Mouse (Mus musculus) adrenal gland, postnatal 36 days (tissue): ENCODE results near the gene Fcgr3. TPM values are rescaled to one million over a fixed set of nuclear protein-coding genes. Genes with fewer than 3 reads are reported as not detected.

Experiments
- DNase-seq, 2 experiments: peaks; one replicate each; pipeline ENCODE4 v3.0.0; 2021; ENCODE audit warnings: mixed read lengths in 1 of 2
- microRNA-seq: library from miRNA; unstranded; fragments of <30 nt; microRNA quantifications from one replicate; pipeline ENCODE4 v1.2.0, GENCODE M21; 2021
- total RNA-seq, 2 experiments: library from RNA; stranded (reverse); gene quantifications; 2 replicates each; pipeline ENCODE4 v1.2.3; 2021

The Fcgr3 gene
- total RNA-seq, 2 experiments from 2014 or later: 10.9 to 19.5 TPM

GRCm38 (mm10) chr1:171016676-171017356 is 47.9 kb downstream of the Fcgr3 start:
- DNase-seq: peak in 1 of 2 experiments; percentile 7

- DNase-seq: no peak
Observed at GRCm38 (mm10) chr1:171011733-171012132, 53.0 kb downstream of the Fcgr3 start.

- no peak for DNase-seq
Observed at GRCm38 (mm10) chr1:171006905-171007304, 57.8 kb downstream of the Fcgr3 start.

- no peak for DNase-seq
Observed at GRCm38 (mm10) chr1:171006335-171006734, 58.4 kb downstream of the Fcgr3 start.

GRCm38 (mm10) chr1:171005586-171005985 is 59.1 kb downstream of the Fcgr3 start:
- DNase-seq: no peak

DNA sequence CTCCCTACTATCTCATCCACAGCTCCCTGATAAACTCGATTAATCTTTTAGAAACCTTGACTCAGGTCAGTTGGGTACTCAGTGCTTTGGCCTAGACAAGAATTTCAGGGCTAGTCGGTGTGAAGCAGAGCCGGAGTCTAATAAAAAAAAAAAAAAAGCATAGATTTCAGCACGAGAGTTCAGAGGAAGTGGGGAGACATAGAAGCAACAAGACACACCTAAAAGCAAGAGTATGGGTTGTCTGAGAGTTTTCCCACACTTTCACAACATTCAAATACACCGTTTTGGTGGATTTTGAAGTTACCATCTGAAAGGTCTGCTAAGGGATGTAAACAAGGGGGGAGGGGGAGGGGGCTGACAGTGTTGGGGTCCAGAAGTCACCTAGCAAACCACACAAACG is 59.7 kb downstream of the Fcgr3 start:
- DNase-seq: no peak

Small RNA genes within 50 kb of the gene (microRNA-seq; reads per million reads assigned to microRNA genes)
- not detected for gene Gm27552
- gene Gm27844: not detected
- gene Mir6546: 1.5 reads per million

Other genes starting within 250 kb of the Fcgr3 start
- 10 to 100 TPM; 34.5 to 40.6 TPM for gene Atf6, start 197.2 kb downstream of the Fcgr3 start, total RNA-seq
- under 1 TPM; 0.53 to 0.95 TPM for gene Gm26620, start 179.9 kb downstream of the Fcgr3 start, total RNA-seq
- gene Dusp12, start 179.4 kb downstream of the Fcgr3 start, total RNA-seq: 10 to 100 TPM; 18.9 to 19.8 TPM
- not detected for gene Fcrlb, start 152.0 kb downstream of the Fcgr3 start, total RNA-seq
- gene Fcrla, start 137.4 kb downstream of the Fcgr3 start, total RNA-seq: under 1 TPM in 1 of 2 experiments, not detected in 1; 0.36 TPM
- gene Fcgr2b, start 88.4 kb downstream of the Fcgr3 start, total RNA-seq: 1 to 10 TPM; 3.3 to 8.5 TPM
- gene Fcgr4, start 46.0 kb downstream of the Fcgr3 start, total RNA-seq: 1 to 10 TPM; 2.6 to 7.6 TPM
- 1 to 10 TPM; 1.9 to 2.6 TPM for gene Cfap126, start 49.0 kb upstream of the Fcgr3 start, total RNA-seq
- gene Sdhc, start 85.7 kb upstream of the Fcgr3 start, total RNA-seq: 100 to 1,000 TPM; 438 to 454 TPM
- 1 to 10 TPM; 1.5 to 1.6 TPM for gene Mpz, start 85.8 kb upstream of the Fcgr3 start, total RNA-seq
- 10 to 100 TPM; 42.0 to 53.6 TPM for gene Pcp4l1, start 131.3 kb upstream of the Fcgr3 start, total RNA-seq
- under 1 TPM in 1 of 2 experiments, not detected in 1; 0.13 TPM for gene Nr1i3, start 149.0 kb upstream of the Fcgr3 start, total RNA-seq
- gene Tomm40l, start 157.6 kb upstream of the Fcgr3 start, total RNA-seq: 10 to 100 TPM; 51.4 to 65.3 TPM
- 1 to 10 TPM; 2.2 to 6.4 TPM for gene Apoa2, start 160.1 kb upstream of the Fcgr3 start, total RNA-seq
- 10 to 100 TPM; 15.2 to 20.4 TPM for gene Fcer1g, start 169.4 kb upstream of the Fcgr3 start, total RNA-seq
- gene Adamts4, start 185.5 kb upstream of the Fcgr3 start, total RNA-seq: 1 to 10 TPM in 1 of 2 experiments, under 1 TPM in 1; 0.79 to 4.2 TPM
- gene Ndufs2, start 186.5 kb upstream of the Fcgr3 start, total RNA-seq: 100 to 1,000 TPM; 657 to 866 TPM
- gene B4galt3, start 205.4 kb upstream of the Fcgr3 start, total RNA-seq: 10 to 100 TPM; 27.1 to 36.6 TPM
- 10 to 100 TPM; 31.1 to 40.8 TPM for gene Ppox, start 216.3 kb upstream of the Fcgr3 start, total RNA-seq
- gene Usp21, start 223.1 kb upstream of the Fcgr3 start, total RNA-seq: 10 to 100 TPM; 37.1 to 44.3 TPM
- gene Ufc1, start 230.1 kb upstream of the Fcgr3 start, total RNA-seq: 100 to 1,000 TPM; 162 to 182 TPM